Mouse (Mus musculus): ENCODE results near the gene Acad9. TPM values are rescaled to one million over a fixed set of nuclear protein-coding genes. Genes with fewer than 3 reads are reported as not detected.
"Not testable (repeated sequence)": the region's sequence is repeated elsewhere in the genome, so short reads cannot be mapped to it uniquely, and the experiment has no call there.

Acad9 gene
- polyA plus RNA-seq, 1 experiment from 2014 or later, result 77.3 TPM

- 86% methylated on average over 9 of the region's 9 CpGs for WGBS
- DNase-seq (ENCODE audit: low spot score); H3K4me2 ChIP-seq (ENCODE audit: low read length); H3K27me3 ChIP-seq (replicated peaks; ENCODE audit: control insufficient read depth, insufficient read depth, low read length); H3K4me1 ChIP-seq (replicated peaks; ENCODE audit: control insufficient read depth, insufficient read depth, low read length); ATAC-seq (replicated peaks; ENCODE audit: low FRiP score, low TSS enrichment, low read depth); H3K4me3 ChIP-seq (ENCODE audit: low read depth, low read length); H3K9me3 ChIP-seq (ENCODE audit: control insufficient read depth, low read length); H3K27ac ChIP-seq (ENCODE audit: low read depth); H3K36me3 ChIP-seq (ENCODE audit: control insufficient read depth, insufficient read depth, low read length); H3K9ac ChIP-seq (ENCODE audit: low read length): not testable (repeated sequence)
Observed at GRCm38 (mm10) chr3:36126176-36126575, 60.4 kb downstream of the Acad9 start.

GRCm38 (mm10) chr3:36136152-36136551, 70.4 kb downstream of the Acad9 start:
- Histone ChIP-seq H3K9ac (ENCODE audit: low read length) (no peak overlapping the region), H3K4me2 (ENCODE audit: low read length) (no peak overlapping the region), H3K4me1 (replicated peaks; ENCODE audit: control insufficient read depth, insufficient read depth, low read length) (no peaks in the 10 kb centered on the region), H3K27me3 (replicated peaks; ENCODE audit: control insufficient read depth, insufficient read depth, low read length) (no peaks in the 10 kb centered on the region), H3K36me3 (ENCODE audit: control insufficient read depth, insufficient read depth, low read length) (no peaks in the 10 kb centered on the region), H3K27ac (ENCODE audit: low read depth) (no peak overlapping the region), H3K4me3 (ENCODE audit: low read depth, low read length) (no peak overlapping the region), H3K9me3 (ENCODE audit: control insufficient read depth, low read length) (no peaks in the 10 kb centered on the region)
- ATAC-seq (replicated peaks; ENCODE audit: low FRiP score, low TSS enrichment, low read depth) (no peak), DNase-seq (ENCODE audit: low spot score) (no peak)

- Histone ChIP-seq H3K4me2 (ENCODE audit: low read length) (no peak overlapping the region), H3K9ac (ENCODE audit: low read length) (no peak overlapping the region), H3K27ac (ENCODE audit: low read depth) (no peak overlapping the region), H3K4me1 (replicated peaks; ENCODE audit: control insufficient read depth, insufficient read depth, low read length) (no peaks in the 10 kb centered on the region), H3K9me3 (ENCODE audit: control insufficient read depth, low read length) (no peaks in the 10 kb centered on the region), H3K36me3 (ENCODE audit: control insufficient read depth, insufficient read depth, low read length) (no peaks in the 10 kb centered on the region), H3K4me3 (ENCODE audit: low read depth, low read length) (no peak overlapping the region), H3K27me3 (replicated peaks; ENCODE audit: control insufficient read depth, insufficient read depth, low read length) (no peaks in the 10 kb centered on the region)
- no peak for DNase-seq (ENCODE audit: low spot score)
- WGBS, result 52% methylated on average over 2 of the region's 2 CpGs
- ATAC-seq (replicated peaks; ENCODE audit: low FRiP score, low TSS enrichment, low read depth), result no peak
Observed at GRCm38 (mm10) chr3:36137560-36137959, 71.8 kb downstream of the Acad9 start.

DNA sequence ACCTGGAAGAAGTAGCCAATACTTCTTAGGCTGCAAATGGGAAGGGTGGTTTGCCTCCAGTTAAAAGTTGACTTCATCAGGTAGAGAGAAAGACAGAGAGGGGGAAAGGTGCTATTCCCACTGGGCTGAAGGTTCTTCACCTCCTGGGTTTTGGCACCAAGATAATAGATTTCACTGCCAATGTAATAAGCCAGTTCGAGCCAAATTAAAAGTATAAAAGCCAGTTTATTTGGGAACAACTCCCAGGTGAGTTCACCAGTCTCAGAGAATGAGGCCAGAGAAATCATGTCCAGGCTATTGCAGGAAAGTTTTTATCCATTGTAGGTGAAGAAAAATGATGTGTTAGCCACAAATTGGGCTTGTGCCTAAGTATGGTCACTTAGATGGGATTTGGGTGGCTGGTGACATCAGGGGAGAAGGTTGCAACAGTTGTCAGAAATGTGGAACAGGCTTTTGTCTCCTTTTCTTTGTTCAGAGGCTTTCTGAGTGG, 72.4 kb downstream of the Acad9 start:
- no peaks in the 10 kb centered on the region for H3K36me3 ChIP-seq (ENCODE audit: control insufficient read depth, insufficient read depth, low read length)

GRCm38 (mm10) chr3:36138996-36139395, 73.2 kb downstream of the Acad9 start:
- H3K4me3 ChIP-seq (ENCODE audit: low read depth, low read length), result no peak overlapping the region
- H3K36me3 ChIP-seq (ENCODE audit: control insufficient read depth, insufficient read depth, low read length), result no peaks in the 10 kb centered on the region
- H3K9me3 ChIP-seq (ENCODE audit: control insufficient read depth, low read length), result no peaks in the 10 kb centered on the region
- H3K4me2 ChIP-seq (ENCODE audit: low read length), result no peak overlapping the region
- ATAC-seq (replicated peaks; ENCODE audit: low FRiP score, low TSS enrichment, low read depth), result no peak
- no peaks in the 10 kb centered on the region for H3K4me1 ChIP-seq (replicated peaks; ENCODE audit: control insufficient read depth, insufficient read depth, low read length)
- no peak overlapping the region for H3K9ac ChIP-seq (ENCODE audit: low read length)
- no peak for DNase-seq (ENCODE audit: low spot score)
- no peak overlapping the region for H3K27ac ChIP-seq (ENCODE audit: low read depth)
- H3K27me3 ChIP-seq (replicated peaks; ENCODE audit: control insufficient read depth, insufficient read depth, low read length), result no peaks in the 10 kb centered on the region

More for the DNA sequence above, 72.4 kb downstream of the Acad9 start:
- Histone ChIP-seq H3K4me2 (ENCODE audit: low read length) (no peak overlapping the region), H3K27me3 (replicated peaks; ENCODE audit: control insufficient read depth, insufficient read depth, low read length) (no peaks in the 10 kb centered on the region), H3K27ac (ENCODE audit: low read depth) (no peak overlapping the region), H3K9me3 (ENCODE audit: control insufficient read depth, low read length) (no peaks in the 10 kb centered on the region), H3K4me1 (replicated peaks; ENCODE audit: control insufficient read depth, insufficient read depth, low read length) (no peaks in the 10 kb centered on the region), H3K9ac (ENCODE audit: low read length) (no peak overlapping the region), H3K4me3 (ENCODE audit: low read depth, low read length) (no peak overlapping the region)
- DNase-seq (ENCODE audit: low spot score), result no peak
- no peak for ATAC-seq (replicated peaks; ENCODE audit: low FRiP score, low TSS enrichment, low read depth)
- WGBS, result 79% methylated on average over 1 of the region's 1 CpGs

Other genes with a start within 250 kb of the Acad9 start
- 79.1 and 86.6 TPM in 2 replicates for gene Dcun1d1, start 128.5 kb upstream of the Acad9 start, polyA plus RNA-seq (2014; fragmentation: Nextera tagmentation; extraction: Ambion mirVana)
- gene Mccc1, start 65.3 kb upstream of the Acad9 start, polyA plus RNA-seq (2014; fragmentation: Nextera tagmentation; extraction: Ambion mirVana), result 29.8 and 31.3 TPM in 2 replicates
- gene Ccdc144b, start 12.4 kb upstream of the Acad9 start, polyA plus RNA-seq (2014; fragmentation: Nextera tagmentation; extraction: Ambion mirVana), result not detected in 2 replicates
- gene D3Ertd254e, start 85.0 kb downstream of the Acad9 start, polyA plus RNA-seq (2014; fragmentation: Nextera tagmentation; extraction: Ambion mirVana), result 7.8 and 8.4 TPM in 2 replicates
- gene Qrfpr, start 156.3 kb downstream of the Acad9 start, polyA plus RNA-seq (2014; fragmentation: Nextera tagmentation; extraction: Ambion mirVana), result 0.35 TPM in 1 of 2 replicates, not detected in the other